Mouse (Mus musculus) forebrain, embryonic 12.5 days (tissue): ENCODE measurements around the gene Doc2a. TPM values are rescaled to one million over a fixed set of nuclear protein-coding genes. Genes with fewer than 3 reads are reported as not detected.

ENCODE experiments used
- ATAC-seq: fragments of 200-750 bp; cut with Nextera tagmentation; 2 replicates; pipeline ENCODE4 v1.8.0; 2017; ENCODE audit warnings: moderate TSS enrichment; ENCODE audit not compliant: low FRiP score
- H3K27ac ChIP-seq: fragments of 300-500 bp; sonication (generic); 2 replicates; pipeline ENCODE4 v1.5.1; 2016; ENCODE audit warnings: mild to moderate bottlenecking
- H3K27me3 ChIP-seq: fragments of 300-500 bp; sonication (generic); 2 replicates; pipeline ENCODE4 v1.6.1; 2016; ENCODE audit warnings: mild to moderate bottlenecking
- H3K36me3 ChIP-seq: fragments of 300-500 bp; sonication (generic); replicated peaks from 2 replicates; pipeline ENCODE4 v1.6.1; 2016; ENCODE audit warnings: mild to moderate bottlenecking
- H3K4me1 ChIP-seq: fragments of 300-500 bp; sonication (generic); 2 replicates; pipeline ENCODE4 v1.6.1; 2016
- H3K4me2 ChIP-seq: fragments of 300-500 bp; sonication (generic); 2 replicates; pipeline ENCODE4 v1.6.1; 2016; ENCODE audit warnings: mild to moderate bottlenecking, moderate library complexity
- H3K4me3 ChIP-seq: fragments of 300-500 bp; sonication (generic); replicated peaks from 2 replicates; pipeline ENCODE4 v1.5.1; 2016; ENCODE audit warnings: mild to moderate bottlenecking
- H3K9ac ChIP-seq: fragments of 300-500 bp; sonication (generic); 2 replicates; pipeline ENCODE4 v1.6.1; 2016; ENCODE audit warnings: mild to moderate bottlenecking
- H3K9me3 ChIP-seq: fragments of 300-500 bp; sonication (generic); 2 replicates; pipeline ENCODE4 v1.6.1; 2016
- WGBS: fragments of 180-500 bp; shearing (Covaris S2); methylation state at CpG from one replicate; pipeline ENCODE4 v1.1.7; 2016; 5-methylcytosine and 5-hydroxymethylcytosine counted together
- polyA plus RNA-seq: library from polyadenylated mRNA; unstranded; fragments of >200 nt; fragmentation: Nextera tagmentation; extraction: Ambion mirVana; gene quantifications from 2 replicates; pipeline ENCODE4 v1.2.1, GENCODE M21; 2016

Doc2a gene
- polyA plus RNA-seq, 1 experiment from 2014 or later, result 6.6 TPM

DNA sequence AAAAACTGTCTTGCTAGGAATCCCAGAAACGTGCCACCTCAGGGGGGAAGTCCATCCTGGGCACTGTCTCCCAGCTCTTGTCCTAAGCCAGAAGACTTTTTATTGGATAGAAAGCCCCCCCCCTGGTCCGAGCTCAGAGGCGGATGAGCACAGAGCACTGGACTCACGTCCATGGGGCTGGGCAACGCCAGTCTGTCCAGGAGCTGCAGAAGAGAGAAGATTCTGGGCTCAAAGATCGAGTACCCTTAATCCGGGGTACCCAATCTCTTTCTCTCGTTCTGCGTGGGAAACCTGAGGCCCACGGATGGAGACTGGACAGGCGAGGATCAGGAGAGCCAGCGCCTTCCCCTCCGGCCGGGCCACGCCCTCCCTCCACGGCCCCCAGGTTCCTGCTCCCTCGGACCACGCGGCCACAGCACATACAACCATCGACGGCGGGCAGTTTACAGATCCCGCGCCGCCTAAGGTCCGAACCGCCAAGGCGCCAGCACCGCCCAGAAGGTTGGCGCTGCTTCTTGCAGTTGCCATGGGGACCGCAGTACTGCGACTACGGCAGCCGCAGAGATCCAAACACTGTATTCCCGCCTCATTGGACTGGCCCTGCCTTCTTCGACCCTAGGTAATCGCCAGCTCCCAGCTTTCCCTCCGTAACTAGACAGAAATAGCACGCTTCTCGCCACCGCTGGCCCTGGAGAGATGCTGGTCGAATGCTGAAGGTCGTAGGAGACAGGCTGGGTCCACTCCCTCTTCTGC, 38.3 kb upstream of the Doc2a start:
- Histone ChIP-seq H3K9ac (peak overlapping the region; percentile 77), H3K9me3 (no peaks in the 10 kb centered on the region), H3K27me3 (0 out of 2 replicates have a peak, but pooled peaks cover 4% of the 10 kb centered on the region), H3K36me3 (peaks cover 24% of the 10 kb centered on the region), H3K4me3 (peak overlapping the region; percentile 72), H3K4me2 (peak overlapping the region; percentile 81), H3K27ac (peak overlapping the region; percentile 85), H3K4me1 (peaks cover 26% of the 10 kb centered on the region)
- under 1% methylated on average over 43 of the region's 43 CpGs for WGBS
- peak; percentile 95 for ATAC-seq

- Histone ChIP-seq H3K4me3 (peak overlapping the region; percentile 72; the same call in 1 of the 2 replicates), H3K9me3 (no peaks in the 10 kb centered on the region), H3K9ac (peak overlapping the region; percentile 77; the same call in 1 of the 2 replicates), H3K4me1 (peaks cover 26% of the 10 kb centered on the region), H3K36me3 (peaks cover 14% of the 10 kb centered on the region), H3K27ac (no peak overlapping the region), H3K27me3 (0 out of 2 replicates have a peak, but pooled peaks cover 4% of the 10 kb centered on the region), H3K4me2 (peak overlapping the region; percentile 81)
- 75% methylated on average over 5 of the region's 5 CpGs for WGBS
- ATAC-seq, result no peak
Observed at GRCm38 (mm10) chr7:126809723-126810369, 37.4 kb upstream of the Doc2a start.

- no peak overlapping the region for H3K27ac ChIP-seq
- ATAC-seq, result no peak
- WGBS, result 64% methylated on average over 8 of the region's 8 CpGs
- no peak overlapping the region for H3K4me2 ChIP-seq
- 0 out of 2 replicates have a peak, but pooled peaks cover 4% of the 10 kb centered on the region for H3K27me3 ChIP-seq
- H3K36me3 ChIP-seq, result no peaks in the 10 kb centered on the region
- no peak overlapping the region for H3K9ac ChIP-seq
- peaks cover 3% of the 10 kb centered on the region; the same call in 1 of the 2 replicates for H3K4me1 ChIP-seq
- H3K9me3 ChIP-seq, result no peaks in the 10 kb centered on the region
- no peak overlapping the region for H3K4me3 ChIP-seq
Observed at GRCm38 (mm10) chr7:126815726-126816222, 31.4 kb upstream of the Doc2a start.

GRCm38 (mm10) chr7:126816494-126816893, 30.7 kb upstream of the Doc2a start:
- ATAC-seq, result no peak
- Histone ChIP-seq H3K27me3 (0 out of 2 replicates have a peak, but pooled peaks cover 4% of the 10 kb centered on the region), H3K36me3 (no peaks in the 10 kb centered on the region), H3K27ac (no peak overlapping the region), H3K9me3 (no peaks in the 10 kb centered on the region), H3K4me2 (no peak overlapping the region), H3K4me3 (no peak overlapping the region), H3K4me1 (peaks cover 3% of the 10 kb centered on the region; the same call in 1 of the 2 replicates), H3K9ac (no peak overlapping the region)
- WGBS, result 89% methylated on average over 8 of the region's 8 CpGs

GRCm38 (mm10) chr7:126817595-126817994, 29.6 kb upstream of the Doc2a start:
- no peak overlapping the region for H3K4me3 ChIP-seq
- no peaks in the 10 kb centered on the region for H3K36me3 ChIP-seq
- H3K4me1 ChIP-seq, result peaks cover 10% of the 10 kb centered on the region
- no peak for ATAC-seq
- 83% methylated on average over 7 of the region's 7 CpGs for WGBS
- H3K9me3 ChIP-seq, result no peaks in the 10 kb centered on the region
- H3K4me2 ChIP-seq, result no peak overlapping the region
- peaks cover 9% of the 10 kb centered on the region; the same call in 1 of the 2 replicates for H3K27me3 ChIP-seq
- H3K9ac ChIP-seq, result no peak overlapping the region
- H3K27ac ChIP-seq, result no peak overlapping the region

DNA sequence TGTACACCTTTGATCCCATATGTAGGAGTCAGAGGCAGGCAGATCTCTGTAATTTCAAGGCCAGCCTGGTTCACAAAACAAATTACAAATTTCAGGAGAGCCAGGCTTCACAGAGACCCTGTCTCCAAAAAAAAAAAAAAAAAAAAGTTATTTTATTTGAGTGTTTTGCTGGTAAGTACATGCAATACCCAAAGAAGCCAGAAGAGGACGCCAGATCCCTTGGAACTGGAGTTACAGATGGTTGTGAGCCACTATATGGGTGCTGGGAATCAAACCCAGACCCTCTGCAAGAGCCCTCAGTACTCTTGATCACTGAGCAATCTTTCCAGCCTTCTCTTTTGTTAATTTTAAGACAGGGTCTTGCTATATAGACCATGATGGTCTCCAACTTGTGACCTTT, 28.4 kb upstream of the Doc2a start:
- WGBS, result 38% methylated on average over 1 of the region's 1 CpGs
- ATAC-seq, result no peak

DNA sequence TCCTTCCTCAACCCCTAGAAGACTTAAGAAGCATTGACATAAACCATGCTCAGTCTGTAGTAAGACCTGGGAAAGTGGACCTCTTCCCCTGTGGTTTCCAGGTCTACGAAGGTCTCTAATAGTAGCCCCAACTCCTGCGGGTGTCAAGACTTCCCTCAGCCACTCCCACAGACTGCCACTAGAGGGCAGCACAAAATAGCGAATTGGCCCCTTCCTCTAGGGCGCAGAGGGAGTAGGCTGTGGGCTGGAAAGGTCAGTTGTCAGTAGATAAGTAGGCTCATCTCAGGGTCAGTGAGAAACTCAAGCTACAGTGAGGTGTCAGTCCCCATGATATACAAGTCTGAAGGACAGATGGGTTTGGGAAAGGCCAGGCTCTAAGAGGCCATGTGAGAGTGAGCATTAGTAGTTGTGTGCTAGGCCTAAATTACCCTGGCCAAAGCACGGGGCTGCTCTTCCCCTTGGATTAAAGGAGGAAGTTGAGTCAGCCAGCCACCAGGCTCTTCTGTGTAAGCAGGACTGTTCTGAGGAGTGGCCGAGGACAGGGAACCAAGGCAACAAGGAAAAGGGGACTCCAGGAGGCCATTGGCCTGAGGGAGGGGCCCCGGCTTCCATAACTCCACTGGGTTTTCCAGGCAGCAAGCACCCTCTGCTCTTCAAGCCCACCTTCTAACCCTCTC, 25.2 kb upstream of the Doc2a start:
- Histone ChIP-seq H3K9ac (peak overlapping the region; percentile 86; the same call in 1 of the 2 replicates), H3K36me3 (no peaks in the 10 kb centered on the region), H3K27ac (peak overlapping the region; percentile 82), H3K27me3 (peaks cover 16% of the 10 kb centered on the region; the same call in 1 of the 2 replicates), H3K9me3 (no peaks in the 10 kb centered on the region), H3K4me2 (peak overlapping the region; percentile 85), H3K4me1 (peaks cover 39% of the 10 kb centered on the region), H3K4me3 (no peak overlapping the region)
- ATAC-seq, result peak; percentile 39; the same call in 1 of the 2 replicates
- WGBS, result 22% methylated on average over 7 of the region's 7 CpGs

More for the DNA sequence above, 28.4 kb upstream of the Doc2a start:
- Histone ChIP-seq H3K9me3 (no peaks in the 10 kb centered on the region), H3K4me3 (no peak overlapping the region), H3K4me1 (peaks cover 19% of the 10 kb centered on the region), H3K9ac (no peak overlapping the region), H3K4me2 (no peak overlapping the region), H3K27me3 (peaks cover 13% of the 10 kb centered on the region; the same call in 1 of the 2 replicates), H3K36me3 (no peaks in the 10 kb centered on the region), H3K27ac (no peak overlapping the region)

GRCm38 (mm10) chr7:126822741-126823140, 24.5 kb upstream of the Doc2a start:
- no peaks in the 10 kb centered on the region for H3K9me3 ChIP-seq
- peak; percentile 12 for ATAC-seq
- 13% methylated on average over 9 of the region's 9 CpGs for WGBS

DNA sequence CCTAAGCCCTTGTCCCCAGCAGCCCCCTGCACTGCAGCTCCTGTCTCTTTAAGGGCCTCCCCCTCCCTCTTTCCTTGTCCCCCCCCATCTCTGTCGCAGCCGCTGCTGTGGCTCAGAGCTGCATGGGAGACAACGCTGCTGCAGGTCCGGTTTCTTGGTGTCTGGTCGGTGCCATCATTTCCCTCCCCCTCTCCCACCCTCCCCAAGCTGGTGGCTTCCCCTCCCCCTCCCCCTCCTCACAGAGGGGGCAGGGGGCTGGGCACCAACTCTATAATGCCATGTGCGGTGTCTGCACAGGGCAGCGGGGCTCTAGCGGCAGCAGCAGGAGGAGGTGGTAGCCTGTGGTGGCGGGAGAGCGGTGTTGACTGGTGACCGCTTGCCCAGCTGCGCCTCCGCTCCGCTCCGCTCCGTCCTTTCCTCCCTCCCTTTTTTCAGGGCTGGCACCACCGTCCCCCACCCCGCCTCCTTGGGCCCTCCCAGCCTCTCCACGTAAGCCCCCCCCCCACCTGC, 24.0 kb upstream of the Doc2a start:
- under 1% methylated on average over 16 of the region's 19 CpGs for WGBS
- ATAC-seq, result peak; percentile 84
- H3K9ac ChIP-seq, result peak overlapping the region; percentile 86

More at GRCm38 (mm10) chr7:126822741-126823140, 24.5 kb upstream of the Doc2a start:
- H3K9ac ChIP-seq, result peak overlapping the region; percentile 86
- peak overlapping the region; percentile 85 for H3K4me2 ChIP-seq
- H3K27me3 ChIP-seq, result peaks cover 16% of the 10 kb centered on the region; the same call in 1 of the 2 replicates
- H3K4me3 ChIP-seq, result peak overlapping the region; percentile 63
- peaks cover 39% of the 10 kb centered on the region for H3K4me1 ChIP-seq
- H3K36me3 ChIP-seq, result no peaks in the 10 kb centered on the region
- peak overlapping the region; percentile 82 for H3K27ac ChIP-seq

DNA sequence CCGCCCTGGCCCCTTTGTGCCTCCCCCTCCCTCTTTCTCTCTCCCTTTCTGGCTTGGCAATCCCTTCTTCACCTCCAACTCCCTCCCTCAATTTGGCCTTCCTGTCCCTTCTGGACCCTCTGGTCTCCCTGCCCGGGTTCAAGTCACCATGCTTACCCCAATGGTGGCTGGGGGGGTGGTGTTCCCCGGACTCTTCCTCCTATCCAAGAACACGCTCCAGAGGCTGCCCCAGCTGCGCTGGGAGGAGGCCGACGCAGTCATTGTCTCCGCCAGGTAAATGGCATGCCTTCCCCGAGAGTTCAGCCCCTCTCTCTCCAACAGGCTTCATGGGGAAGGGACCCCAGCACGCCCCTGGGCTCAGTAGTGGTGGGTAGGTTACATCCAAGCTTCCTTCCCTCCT, 23.3 kb upstream of the Doc2a start:
- peak; percentile 42; the same call in 1 of the 2 replicates for ATAC-seq
- Histone ChIP-seq H3K9ac (peak overlapping the region; percentile 86), H3K4me3 (peak overlapping the region; percentile 63), H3K36me3 (no peaks in the 10 kb centered on the region), H3K4me2 (peak overlapping the region; percentile 85), H3K27me3 (peaks cover 16% of the 10 kb centered on the region; the same call in 1 of the 2 replicates), H3K9me3 (no peaks in the 10 kb centered on the region), H3K27ac (peak overlapping the region; percentile 82), H3K4me1 (peaks cover 39% of the 10 kb centered on the region)
- 14% methylated on average over 10 of the region's 10 CpGs for WGBS

More for the DNA sequence above, 24.0 kb upstream of the Doc2a start:
- no peaks in the 10 kb centered on the region for H3K36me3 ChIP-seq
- H3K4me1 ChIP-seq, result peaks cover 39% of the 10 kb centered on the region
- H3K27me3 ChIP-seq, result peaks cover 16% of the 10 kb centered on the region; the same call in 1 of the 2 replicates
- peak overlapping the region; percentile 85 for H3K4me2 ChIP-seq
- H3K4me3 ChIP-seq, result peak overlapping the region; percentile 63
- H3K9me3 ChIP-seq, result no peaks in the 10 kb centered on the region
- H3K27ac ChIP-seq, result peak overlapping the region; percentile 82

- Histone ChIP-seq H3K4me1 (peaks cover 50% of the 10 kb centered on the region), H3K27me3 (peaks cover 23% of the 10 kb centered on the region; the same call in 1 of the 2 replicates), H3K4me2 (0 out of 2 replicates have a peak overlapping the region, but pooled peaks have one; percentile 85), H3K9me3 (no peaks in the 10 kb centered on the region), H3K27ac (no peak overlapping the region), H3K36me3 (no peaks in the 10 kb centered on the region), H3K4me3 (no peak overlapping the region), H3K9ac (no peak overlapping the region)
- no peak for ATAC-seq
- WGBS, result 21% methylated on average over 8 of the region's 8 CpGs
Observed at GRCm38 (mm10) chr7:126825403-126825802, 21.8 kb upstream of the Doc2a start.
